Mouse (Mus musculus) heart, adult 2 months (tissue): ENCODE data around the gene Pitx3.

ENCODE experiments used
- CTCF ChIP-seq: fragments of 200-600 bp; IDR thresholded peaks from 2 replicates; pipeline ENCODE4 v1.8.1; 2022; ENCODE audit warnings: antibody characterized with exemption, mild to moderate bottlenecking, moderate library complexity
- EP300 ChIP-seq: fragments of 200-500 bp; IDR thresholded peaks from 2 replicates; pipeline ENCODE4 v1.6.1; 2011; ENCODE audit warnings: low read depth, low read length, control low read depth; ENCODE audit not compliant: insufficient read depth

DNA sequence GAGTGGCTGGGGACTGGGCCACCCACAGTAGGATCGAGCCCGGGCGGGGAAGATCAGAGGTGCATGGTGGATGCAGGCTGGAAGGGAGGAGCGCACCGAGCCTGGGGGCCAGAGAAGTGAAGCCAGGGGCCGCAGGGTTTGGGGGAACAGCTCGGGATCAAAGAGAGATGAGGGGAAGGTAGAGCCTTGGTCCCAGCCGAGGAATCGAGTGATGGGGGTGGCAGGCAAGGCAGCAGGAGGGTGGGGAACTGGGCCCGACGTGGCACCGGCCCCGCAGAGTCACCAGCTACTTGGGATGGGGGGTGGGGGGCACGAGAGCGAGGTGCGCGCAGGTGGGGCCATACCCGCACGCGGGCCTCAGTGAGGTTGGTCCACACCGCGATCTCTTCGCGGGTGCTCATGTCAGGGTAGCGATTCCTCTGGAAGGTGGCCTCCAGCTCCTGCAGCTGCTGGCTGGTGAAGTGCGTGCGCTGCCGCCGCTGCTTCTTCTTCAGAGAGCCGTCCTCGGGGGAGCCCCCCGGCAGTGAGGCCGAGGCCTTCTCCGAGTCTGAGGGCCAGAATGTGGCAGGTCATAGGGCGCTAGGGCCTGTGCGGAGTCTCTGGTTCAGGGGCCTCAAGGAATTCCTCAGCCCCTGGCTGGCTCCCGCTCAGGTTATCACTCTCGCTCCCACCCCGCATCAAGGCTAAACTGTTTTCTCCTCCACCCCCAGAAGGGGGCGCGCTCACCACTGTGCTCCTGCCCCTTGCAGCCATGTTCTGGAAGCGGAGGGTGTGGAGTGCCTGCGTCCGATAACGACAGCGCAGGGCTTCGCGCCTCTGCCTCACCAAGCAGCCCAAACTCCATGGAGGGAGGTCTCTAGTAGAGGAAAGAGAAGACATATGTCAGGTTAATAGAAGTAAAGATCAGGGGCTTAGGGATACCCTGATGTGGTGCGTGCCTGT lies 11.2 kb downstream of the Pitx3 start:
- TF ChIP-seq CTCF = peak; percentile 93
- 0 out of 2 replicates have a peak, but pooled peaks have one; percentile 18 for TF ChIP-seq EP300
